Mouse (Mus musculus): Measurements from ENCODE around the gene Cd82.

Gene Cd82

GRCm38 (mm10) chr2:93462760-93463159, at the start of gene Cd82:
TSS of gene Cd82 (minus strand) at chr2:93463140.
- DNase-seq (ENCODE audit: extremely low read depth, low read depth): no peak

- DNase-seq (ENCODE audit: extremely low read depth, low read depth): no peak
Observed at GRCm38 (mm10) chr2:93512130-93512529, 49.2 kb upstream of the Cd82 start.

- no peak for DNase-seq (ENCODE audit: extremely low read depth, low read depth)
Observed at GRCm38 (mm10) chr2:93510839-93511238, 47.9 kb upstream of the Cd82 start.

- DNase-seq (ENCODE audit: extremely low read depth, low read depth): no peak
Observed at GRCm38 (mm10) chr2:93509777-93510750, 47.1 kb upstream of the Cd82 start.

GRCm38 (mm10) chr2:93505091-93505490, 42.2 kb upstream of the Cd82 start:
- no peak for DNase-seq (ENCODE audit: extremely low read depth, low read depth)

- no peak for DNase-seq (ENCODE audit: extremely low read depth, low read depth)
Observed at GRCm38 (mm10) chr2:93503353-93503752, 40.4 kb upstream of the Cd82 start.

- no peak for DNase-seq (ENCODE audit: extremely low read depth, low read depth)
Observed at GRCm38 (mm10) chr2:93501303-93501702, 38.4 kb upstream of the Cd82 start.

GRCm38 (mm10) chr2:93497221-93497620, 34.3 kb upstream of the Cd82 start:
- no peak for DNase-seq (ENCODE audit: extremely low read depth, low read depth)

- DNase-seq (ENCODE audit: extremely low read depth, low read depth): no peak
Observed at GRCm38 (mm10) chr2:93495170-93495569, 32.2 kb upstream of the Cd82 start.

GRCm38 (mm10) chr2:93493541-93493940, 30.6 kb upstream of the Cd82 start:
- DNase-seq (ENCODE audit: extremely low read depth, low read depth): no peak

- no peak for DNase-seq (ENCODE audit: extremely low read depth, low read depth)
Observed at GRCm38 (mm10) chr2:93490516-93490915, 27.6 kb upstream of the Cd82 start.

- no peak for DNase-seq (ENCODE audit: extremely low read depth, low read depth)
Observed at GRCm38 (mm10) chr2:93488911-93489587, 26.1 kb upstream of the Cd82 start.

- no peak for DNase-seq (ENCODE audit: extremely low read depth, low read depth)
Observed at GRCm38 (mm10) chr2:93485459-93485858, 22.5 kb upstream of the Cd82 start.

- DNase-seq (ENCODE audit: extremely low read depth, low read depth): no peak
Observed at GRCm38 (mm10) chr2:93482036-93482644, 19.2 kb upstream of the Cd82 start.

GRCm38 (mm10) chr2:93478744-93479143, 15.8 kb upstream of the Cd82 start:
- DNase-seq (ENCODE audit: extremely low read depth, low read depth): no peak

- DNase-seq (ENCODE audit: extremely low read depth, low read depth): no peak
Observed at GRCm38 (mm10) chr2:93477519-93477918, 14.6 kb upstream of the Cd82 start.

GRCm38 (mm10) chr2:93476487-93476886, 13.5 kb upstream of the Cd82 start:
- no peak for DNase-seq (ENCODE audit: extremely low read depth, low read depth)

- peak; percentile 56 for DNase-seq (ENCODE audit: extremely low read depth, low read depth)
Observed at GRCm38 (mm10) chr2:93475040-93475439, 12.1 kb upstream of the Cd82 start.

GRCm38 (mm10) chr2:93473915-93474314, 11.0 kb upstream of the Cd82 start:
- DNase-seq (ENCODE audit: extremely low read depth, low read depth): no peak

- DNase-seq (ENCODE audit: extremely low read depth, low read depth): peak; percentile 77
Observed at GRCm38 (mm10) chr2:93470849-93471576, 8.1 kb upstream of the Cd82 start.

- no peak for DNase-seq (ENCODE audit: extremely low read depth, low read depth)
Observed at GRCm38 (mm10) chr2:93470127-93470526, 7.2 kb upstream of the Cd82 start.
